Comparison of ENCODE assay signal across 18 mouse cellular contexts in genomic region chr17:46875626-46876025, GRCm38 (mm10). TPM values are rescaled to one million over a fixed set of nuclear protein-coding genes. Genes with fewer than 3 reads are reported as not detected.
DNase-seq lines count a peak whose midpoint lies in the region; ATAC-seq and TF ChIP-seq lines count a peak whose summit lies in the region.
"Had no signal": no experiment of that assay in that cellular context is flagged by ENCODE, and none has a peak within 500 bp of the region (broad histone marks: within the 10 kb centered on the region; RNA-seq: fewer than 3 reads in every experiment).

No protein-coding gene starts in this region.

- H3K27me3 ChIP-seq in forebrain, postnatal 0 days (ENCODE audit: insufficient read depth, low read length): no peaks in the 10 kb centered on the region
- no peaks in the 10 kb centered on the region for H3K27me3 ChIP-seq in forebrain, embryonic 10.5 days (ENCODE audit: poor library complexity, severe bottlenecking)
- no peaks in the 10 kb centered on the region for H3K27me3 ChIP-seq in lung, embryonic 14.5 days (ENCODE audit: insufficient read depth, low read length)
- H3K27me3 ChIP-seq in stomach, postnatal 0 days (ENCODE audit: control insufficient read depth, insufficient read depth, low read length): no peaks in the 10 kb centered on the region
- H3K27me3 ChIP-seq: embryonic facial prominence, embryonic 15.5 days; midbrain, embryonic 12.5 days; neural tube, embryonic 13.5 days had no signal

- 0 out of 2 replicates have a peak, but pooled peaks have one; percentile 23 for TF ChIP-seq CTCF in forebrain, postnatal 0 days (IDR thresholded peaks at IDR 0.05; ENCODE audit: low read depth)
- 0 out of 2 replicates have a peak, but pooled peaks have one; percentile 18 for TF ChIP-seq CTCF in lung, embryonic 14.5 days (IDR thresholded peaks at IDR 0.05; ENCODE audit: low read depth)
- TF ChIP-seq CTCF in stomach, postnatal 0 days (IDR thresholded peaks at IDR 0.05; ENCODE audit: low read depth): peak; percentile 52

- no peak overlapping the region for H3K27ac ChIP-seq in forebrain, postnatal 0 days (ENCODE audit: low read depth, low read length)
- no peak overlapping the region for H3K27ac ChIP-seq in forebrain, embryonic 10.5 days
- no peak overlapping the region for H3K27ac ChIP-seq in lung, embryonic 14.5 days (ENCODE audit: low read depth)
- H3K27ac ChIP-seq in stomach, postnatal 0 days (replicated peaks): peak overlapping the region; percentile 83
- H3K27ac ChIP-seq: neural tube, embryonic 13.5 days had no signal

- no peaks in the 10 kb centered on the region for H3K9me3 ChIP-seq in forebrain, postnatal 0 days (ENCODE audit: low read length)
- no peaks in the 10 kb centered on the region for H3K9me3 ChIP-seq in forebrain, embryonic 10.5 days
- no peaks in the 10 kb centered on the region for H3K9me3 ChIP-seq in lung, embryonic 14.5 days (ENCODE audit: low read depth, low read length)
- H3K9me3 ChIP-seq in stomach, postnatal 0 days (ENCODE audit: control insufficient read depth, low read length): no peaks in the 10 kb centered on the region
- H3K9me3 ChIP-seq: embryonic facial prominence, embryonic 15.5 days; midbrain, embryonic 12.5 days; neural tube, embryonic 13.5 days had no signal

- H3K9ac ChIP-seq in forebrain, postnatal 0 days: no peak overlapping the region
- no peak overlapping the region for H3K9ac ChIP-seq in lung, embryonic 14.5 days
- H3K9ac ChIP-seq in stomach, postnatal 0 days (ENCODE audit: low read length): no peak overlapping the region
- H3K9ac ChIP-seq: embryonic facial prominence, embryonic 15.5 days; midbrain, embryonic 12.5 days; neural tube, embryonic 13.5 days had no signal

- no peak for DNase-seq in forebrain, postnatal 0 days
- DNase-seq in forebrain, embryonic 10.5 days (ENCODE audit: extremely low spot score, low spot score): no peak
- DNase-seq in lung, embryonic 14.5 days: no peak
- DNase-seq in lung, adult 18-20 months: no peak
- DNase-seq in T-cell, adult 2 months (ENCODE audit: low spot score): peak; percentile 48
- no peak for DNase-seq in stomach, postnatal 0 days (ENCODE audit: low spot score)
- no peak for DNase-seq in testis, postnatal 10 days (ENCODE audit: low spot score)
- DNase-seq in adrenal gland, adult 2 months: no peak
- DNase-seq: heart, postnatal 10 days; kidney, postnatal 4 days; lung, postnatal 10 days; right cerebral cortex, adult 18-20 months had no signal

- no peaks in the 10 kb centered on the region for H3K36me3 ChIP-seq in forebrain, postnatal 0 days (ENCODE audit: insufficient read depth)
- H3K36me3 ChIP-seq in forebrain, embryonic 10.5 days (replicated peaks): no peaks in the 10 kb centered on the region
- no peaks in the 10 kb centered on the region for H3K36me3 ChIP-seq in lung, embryonic 14.5 days (ENCODE audit: insufficient read depth)
- no peaks in the 10 kb centered on the region for H3K36me3 ChIP-seq in stomach, postnatal 0 days (ENCODE audit: control insufficient read depth, insufficient read depth, low read length)
- H3K36me3 ChIP-seq: embryonic facial prominence, embryonic 15.5 days; midbrain, embryonic 12.5 days; neural tube, embryonic 13.5 days had no signal

- H3K4me1 ChIP-seq in forebrain, postnatal 0 days (ENCODE audit: insufficient read depth): no peaks in the 10 kb centered on the region
- peaks cover 26% of the 10 kb centered on the region for H3K4me1 ChIP-seq in forebrain, embryonic 10.5 days
- H3K4me1 ChIP-seq in lung, embryonic 14.5 days (ENCODE audit: insufficient read depth): no peaks in the 10 kb centered on the region
- H3K4me1 ChIP-seq in stomach, postnatal 0 days (replicated peaks; ENCODE audit: control insufficient read depth, insufficient read depth): 0 out of 2 replicates have a peak, but pooled peaks cover 2% of the 10 kb centered on the region

- no peak overlapping the region for H3K4me3 ChIP-seq in forebrain, postnatal 0 days (ENCODE audit: low read depth, low read length)
- H3K4me3 ChIP-seq in forebrain, embryonic 10.5 days: no peak overlapping the region
- no peak overlapping the region for H3K4me3 ChIP-seq in lung, embryonic 14.5 days (ENCODE audit: low read depth, low read length)
- no peak overlapping the region for H3K4me3 ChIP-seq in stomach, postnatal 0 days (ENCODE audit: low read depth, low read length)
- H3K4me3 ChIP-seq: embryonic facial prominence, embryonic 15.5 days; midbrain, embryonic 12.5 days; neural tube, embryonic 13.5 days had no signal

- no peak for TF ChIP-seq EP300 in stomach, postnatal 0 days (optimal IDR thresholded peaks at IDR 0.05)

- 66% methylated on average over 3 of the region's 3 CpGs for WGBS in forebrain, postnatal 0 days
- WGBS in forebrain, embryonic 10.5 days: 66% methylated on average over 3 of the region's 3 CpGs
- 76% methylated on average over 3 of the region's 3 CpGs for WGBS in lung, embryonic 14.5 days
- 79% methylated on average over 3 of the region's 3 CpGs for WGBS in stomach, postnatal 0 days

- ATAC-seq in forebrain, postnatal 0 days: no peak
- ATAC-seq in lung, embryonic 14.5 days (ENCODE audit: insufficient read depth): no peak
- no peak for ATAC-seq in stomach, postnatal 0 days (ENCODE audit: low FRiP score, low TSS enrichment)
- ATAC-seq: inflammation-experienced regulatory T-cells, adult 6 months had no signal

- H3K4me2 ChIP-seq in forebrain, postnatal 0 days (ENCODE audit: low read depth): no peak overlapping the region
- H3K4me2 ChIP-seq in lung, embryonic 14.5 days: no peak overlapping the region
- no peak overlapping the region for H3K4me2 ChIP-seq in stomach, postnatal 0 days (replicated peaks; ENCODE audit: low read depth)
- H3K4me2 ChIP-seq: embryonic facial prominence, embryonic 15.5 days; midbrain, embryonic 12.5 days; neural tube, embryonic 13.5 days had no signal

RNA-seq across cellular contexts. Expression of gene Tbcc, which starts 14.9 kb away (rescaled TPM):
- 46.2 and 63.4 TPM in 2 replicates for total RNA-seq in forebrain, postnatal 0 days (2014; rRNA removed)
- polyA plus RNA-seq in forebrain, postnatal 0 days (2015; fragmentation: Nextera tagmentation; extraction: Ambion mirVana): 52.2 and 53.0 TPM in 2 replicates
- 43.1 and 48.4 TPM in 2 replicates for polyA plus RNA-seq in forebrain, embryonic 10.5 days (2016; fragmentation: Nextera tagmentation; extraction: Ambion mirVana)
- 58.5 and 61.2 TPM in 2 replicates for polyA plus RNA-seq in lung, embryonic 14.5 days (2014; fragmentation: Nextera tagmentation; extraction: Ambion mirVana)
- polyA plus RNA-seq in stomach, postnatal 0 days (2015; fragmentation: Nextera tagmentation; extraction: Ambion mirVana): 42.2 and 45.5 TPM in 2 replicates
- 10 to 100 TPM; 13.1 to 23.8 TPM for total RNA-seq in adrenal gland, adult 2 months (2021)
- 17.2 and 18.5 TPM in 2 replicates for polyA plus RNA-seq in adrenal gland, adult 2 months (2012; rRNA removed)

RNA-seq across cellular contexts. Expression of gene Bicral, which starts 17.3 kb away (rescaled TPM):
- total RNA-seq in forebrain, postnatal 0 days (2014; rRNA removed): 17.4 and 36.7 TPM in 2 replicates
- polyA plus RNA-seq in forebrain, postnatal 0 days (2015; fragmentation: Nextera tagmentation; extraction: Ambion mirVana): 3.8 and 6.7 TPM in 2 replicates
- 2.9 and 4.1 TPM in 2 replicates for polyA plus RNA-seq in forebrain, embryonic 10.5 days (2016; fragmentation: Nextera tagmentation; extraction: Ambion mirVana)
- 4.7 and 6.5 TPM in 2 replicates for polyA plus RNA-seq in lung, embryonic 14.5 days (2014; fragmentation: Nextera tagmentation; extraction: Ambion mirVana)
- polyA plus RNA-seq in stomach, postnatal 0 days (2015; fragmentation: Nextera tagmentation; extraction: Ambion mirVana): 2.3 and 2.8 TPM in 2 replicates
- total RNA-seq in adrenal gland, adult 2 months (2021): 10 to 100 TPM; 22.6 to 25.1 TPM
- polyA plus RNA-seq in adrenal gland, adult 2 months (2012; rRNA removed): 6.1 and 7.7 TPM in 2 replicates

RNA-seq across cellular contexts. Expression of gene Prph2, which starts 34.6 kb away (rescaled TPM):
- total RNA-seq in forebrain, postnatal 0 days (2014; rRNA removed): 0.14 TPM in 1 of 2 replicates, not detected in the other
- polyA plus RNA-seq in forebrain, postnatal 0 days (2015; fragmentation: Nextera tagmentation; extraction: Ambion mirVana): not detected in 2 replicates
- not detected in 2 replicates for polyA plus RNA-seq in forebrain, embryonic 10.5 days (2016; fragmentation: Nextera tagmentation; extraction: Ambion mirVana)
- polyA plus RNA-seq in lung, embryonic 14.5 days (2014; fragmentation: Nextera tagmentation; extraction: Ambion mirVana): not detected in 2 replicates
- not detected in 2 replicates for polyA plus RNA-seq in stomach, postnatal 0 days (2015; fragmentation: Nextera tagmentation; extraction: Ambion mirVana)
- total RNA-seq in adrenal gland, adult 2 months (2021): not detected
- polyA plus RNA-seq in adrenal gland, adult 2 months (2012; rRNA removed): not detected in 2 replicates
- total RNA-seq: granulocyte monocyte progenitor cell, adult 5-6 weeks; heart, postnatal 10 days; left cerebral cortex, postnatal 36 days had no signal
- polyA plus RNA-seq: embryonic facial prominence, embryonic 15.5 days; inflammation-experienced regulatory T-cells, adult 6 months; midbrain, embryonic 12.5 days; neural tube, embryonic 13.5 days had no signal
